Mouse (Mus musculus) gastrocnemius, adult 2 months (tissue): Measurements from ENCODE around the gene Klra5. TPM values are rescaled to one million over a fixed set of nuclear protein-coding genes. Genes with fewer than 3 reads are reported as not detected.
"Not testable (repeated sequence)": the region's sequence is repeated elsewhere in the genome, so short reads cannot be mapped to it uniquely, and the experiment has no call there.

ENCODE experiments used
- DNase-seq: peaks from one replicate; pipeline ENCODE4 v3.0.0; 2022
- H3K27ac ChIP-seq: fragments of 200-600 bp; 2 replicates; pipeline ENCODE4 v1.8.1; 2022; ENCODE audit warnings: mild to moderate bottlenecking
- H3K4me3 ChIP-seq: fragments of 200-600 bp; 2 replicates; pipeline ENCODE4 v1.8.1; 2022; ENCODE audit warnings: mild to moderate bottlenecking, moderate library complexity
- CTCF ChIP-seq: fragments of 200-600 bp; IDR thresholded peaks from 2 replicates; pipeline ENCODE4 v1.8.1; 2022; ENCODE audit warnings: antibody characterized with exemption, mild to moderate bottlenecking, moderate library complexity
- intact Hi-C: fragments of 180-260 bp; cut with DNase I; formaldehyde crosslinking; loops from one replicate; pipeline ENCODE4 v1.15.1; 2025
- long read RNA-seq, 2 experiments: library from polyadenylated mRNA; stranded (forward); transcript quantifications; one replicate each; pipeline ENCODE4 v2.0.0; 2021
- total RNA-seq, 2 experiments: library from RNA; stranded (reverse); gene quantifications; 2 replicates each; pipeline ENCODE4 v1.2.3; 2021

Gene Klra5
- not detected for total RNA-seq
- long read RNA-seq, experiment 1: 0 reads
- long read RNA-seq, experiment 2: 0 reads

DNA sequence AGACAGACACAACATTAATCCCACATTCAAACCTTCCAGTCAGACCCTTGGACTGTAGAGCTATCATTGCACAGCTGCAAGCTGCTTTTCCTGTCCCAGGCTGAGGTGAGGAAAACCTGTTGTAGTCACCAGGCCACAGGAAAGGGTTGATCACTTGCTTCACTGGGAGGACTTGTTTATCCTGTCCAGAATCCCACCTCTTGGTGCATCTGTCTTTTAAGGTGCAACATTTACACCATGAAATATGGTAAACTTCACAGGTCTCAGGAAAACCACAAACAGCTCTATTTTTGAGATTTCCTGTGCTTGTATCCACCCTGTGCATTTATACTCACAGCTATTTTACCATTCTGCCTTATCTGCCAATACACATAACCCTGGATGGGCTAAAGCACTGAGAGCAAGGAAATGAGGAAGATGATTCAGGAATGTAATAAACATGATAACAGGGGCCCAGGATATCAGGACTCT is at the start of gene Klra5:
Gene Klra5, minus strand, starts transcription at position 175 of the 471 bp plus-strand sequence.
- H3K4me3 ChIP-seq, DNase-seq, H3K27ac ChIP-seq, intact Hi-C loops: not testable (repeated sequence)

DNA sequence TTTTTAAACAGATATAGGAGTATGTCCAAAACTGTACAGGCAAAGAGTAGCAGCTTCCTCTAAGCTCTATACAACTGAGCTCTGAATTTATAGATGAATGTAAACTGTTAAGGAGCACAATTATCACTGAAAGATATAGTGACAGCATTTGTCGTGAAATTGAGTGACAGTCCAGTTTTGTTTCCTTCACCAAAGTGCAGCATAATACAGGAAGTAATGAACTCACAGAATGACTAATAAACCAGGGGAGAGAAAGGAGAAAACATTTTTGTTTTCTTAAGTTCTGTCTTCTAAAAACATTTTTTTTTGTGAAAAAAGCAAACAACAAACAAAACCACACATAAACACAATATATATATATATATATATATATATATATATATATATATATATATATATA is 454 bp downstream of the Klra5 start:
- no peak for TF ChIP-seq CTCF
- no peak overlapping the region for H3K27ac ChIP-seq
- intact Hi-C loops: no loop called here
- H3K4me3 ChIP-seq: no peak overlapping the region
- DNase-seq: no peak

DNA sequence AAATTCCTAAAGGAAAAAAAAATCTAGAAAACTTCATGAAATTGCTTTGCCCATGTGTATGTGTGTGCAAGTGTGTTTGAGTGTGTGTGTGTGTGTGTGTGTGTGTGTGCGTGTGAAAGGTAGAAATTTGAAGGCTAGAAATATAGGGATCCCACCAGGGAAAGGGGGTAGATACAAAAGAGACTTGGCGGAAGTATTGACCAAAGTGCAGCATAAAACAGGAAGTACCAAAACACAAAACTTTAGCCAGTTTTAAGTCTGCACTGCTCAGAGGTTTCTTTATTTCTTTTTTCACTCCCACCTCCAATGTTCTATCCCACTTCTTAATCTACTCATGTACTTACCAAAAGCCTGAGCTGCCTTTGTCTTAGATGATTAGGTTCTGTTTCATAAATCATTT is 34.9 kb downstream of the Klra5 start:
- intact Hi-C loops: no loop called here
- DNase-seq: no peak
- H3K27ac ChIP-seq: no peak overlapping the region
- no peak for TF ChIP-seq CTCF
- H3K4me3 ChIP-seq: no peak overlapping the region

DNA sequence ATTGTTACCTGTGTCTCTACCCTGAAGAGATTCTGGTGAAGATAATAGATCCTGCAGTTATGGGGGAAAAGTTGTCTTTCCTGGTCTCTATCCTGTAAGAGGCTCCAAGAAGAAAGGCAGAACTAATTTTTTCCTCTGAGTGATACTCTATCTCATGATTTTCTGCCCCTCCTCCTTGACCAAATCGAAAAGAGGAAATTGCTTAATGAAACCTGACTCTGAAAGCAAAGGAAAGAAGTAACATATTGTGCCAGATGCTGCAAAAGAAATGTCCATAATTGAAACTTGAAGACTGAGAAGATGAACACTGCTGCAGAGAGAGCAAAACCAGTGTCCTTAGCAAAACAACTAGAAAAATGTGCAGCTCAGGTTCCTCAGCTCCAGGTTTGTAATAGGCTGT is 40.9 kb downstream of the Klra5 start, which contains the start of gene Klra17:
Gene Klra17, minus strand, starts transcription at position 124 of the 400 bp plus-strand sequence.
- no peak for DNase-seq
- TF ChIP-seq CTCF: no peak
- H3K27ac ChIP-seq: no peak within 1 kb of the TSS
- no peak within 1 kb of the TSS for H3K4me3 ChIP-seq
- intact Hi-C loops: no loop called here

DNA sequence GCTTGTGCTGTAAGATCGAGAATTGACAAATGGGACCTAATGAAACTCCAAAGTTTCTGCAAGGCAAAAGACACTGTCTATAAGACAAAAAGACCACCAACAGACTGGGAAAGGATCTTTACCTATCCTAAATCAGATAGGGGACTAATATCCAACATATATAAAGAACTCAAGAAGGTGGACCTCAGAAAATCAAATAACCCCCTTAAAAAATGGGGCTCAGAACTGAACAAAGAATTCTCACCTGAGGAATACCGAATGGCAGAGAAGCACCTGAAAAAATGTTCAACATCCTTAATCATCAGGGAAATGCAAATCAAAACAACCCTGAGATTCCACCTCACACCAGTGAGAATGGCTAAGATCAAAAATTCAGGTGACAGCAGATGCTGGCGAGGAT is 55.1 kb downstream of the Klra5 start, which contains the start of gene Gm17631:
Gene Gm17631, plus strand, starts transcription at position 301 of the 400 bp plus-strand sequence.
- DNase-seq, intact Hi-C loops, H3K27ac ChIP-seq, H3K4me3 ChIP-seq: not testable (repeated sequence)

Other genes starting within 250 kb of the Klra5 start
- gene Klrc1, start 238.7 kb downstream of the Klra5 start, total RNA-seq: not detected
- not detected for gene Klri1, start 200.5 kb downstream of the Klra5 start, total RNA-seq
- not detected for gene Klri2, start 177.2 kb downstream of the Klra5 start, total RNA-seq
- not detected for gene Gm156, start 133.4 kb downstream of the Klra5 start, total RNA-seq
- not detected for gene Gm17631, start 55.0 kb downstream of the Klra5 start, total RNA-seq
- gene Klra17, start 41.0 kb downstream of the Klra5 start, total RNA-seq: not detected
- gene Klra6, start 109.3 kb upstream of the Klra5 start, total RNA-seq: not detected
- not detected for gene Klra4, start 149.6 kb upstream of the Klra5 start, total RNA-seq
- not detected for gene Klra8, start 212.2 kb upstream of the Klra5 start, total RNA-seq